Comparison of ENCODE assay signal across 16 mouse cellular contexts in genomic region chr8:89713880-89714279, GRCm38 (mm10).
"Had no signal": no experiment of that assay in that cellular context is flagged by ENCODE, and none has a peak within 500 bp of the region (broad histone marks: within the 10 kb centered on the region; RNA-seq: fewer than 3 reads in every experiment).

No protein-coding gene starts in this region.

- H3K27me3 ChIP-seq: limb, embryonic 15.5 days; liver, embryonic 12.5 days; midbrain, embryonic 15.5 days; neural tube, embryonic 13.5 days had no signal

- H3K4me2 ChIP-seq: limb, embryonic 15.5 days; liver, embryonic 12.5 days; lung, embryonic 14.5 days; midbrain, embryonic 11.5 days; midbrain, embryonic 15.5 days; neural tube, embryonic 13.5 days had no signal

- H3K4me1 ChIP-seq: limb, embryonic 15.5 days; liver, embryonic 12.5 days; neural tube, embryonic 13.5 days had no signal

- ATAC-seq: liver, embryonic 12.5 days; midbrain, embryonic 15.5 days had no signal

- H3K9ac ChIP-seq: limb, embryonic 15.5 days; liver, embryonic 12.5 days; lung, embryonic 14.5 days; midbrain, embryonic 15.5 days; neural tube, embryonic 13.5 days had no signal

- H3K4me3 ChIP-seq: limb, embryonic 15.5 days; liver, embryonic 12.5 days; midbrain, embryonic 15.5 days; neural tube, embryonic 13.5 days had no signal

- H3K9me3 ChIP-seq: limb, embryonic 15.5 days; liver, embryonic 12.5 days; midbrain, embryonic 15.5 days; neural tube, embryonic 13.5 days had no signal

- H3K36me3 ChIP-seq: limb, embryonic 15.5 days; liver, embryonic 12.5 days; midbrain, embryonic 15.5 days; neural tube, embryonic 13.5 days had no signal

- H3K27ac ChIP-seq: limb, embryonic 15.5 days; liver, embryonic 12.5 days; midbrain, embryonic 15.5 days; neural tube, embryonic 13.5 days had no signal

- DNase-seq: kidney, postnatal 36 days; layer of hippocampus, adult 9-11 months; layer of hippocampus, postnatal 36 days; lung, embryonic 14.5 days; lung, postnatal 10 days; lung, postnatal 4 days; retina, postnatal 1 day; right cerebral cortex, postnatal 4 days; spleen, adult 18-20 months; thymus, adult 18-20 months; thymus, postnatal 14 days had no signal
